Mouse (Mus musculus) thymus, adult 2 months (tissue): ENCODE results near the gene Cbfa2t3.

Experiments used
- CTCF ChIP-seq: fragments of 200-500 bp; IDR thresholded peaks from 2 replicates; pipeline ENCODE4 v1.5.1; 2012; ENCODE audit warnings: mild to moderate bottlenecking, control low read depth, low read length, moderate library complexity, borderline replicate concordance; ENCODE audit not compliant: control insufficient read depth, poor library complexity, insufficient read depth; ENCODE audit errors: extremely low read depth
- POLR2A ChIP-seq: fragments of 200-500 bp; IDR thresholded peaks from 2 replicates; pipeline ENCODE4 v1.6.1; 2012; ENCODE audit warnings: mild to moderate bottlenecking, low read length, control low read depth, moderate library complexity; ENCODE audit not compliant: control insufficient read depth, poor library complexity, insufficient read depth; ENCODE audit errors: extremely low read depth

- TF ChIP-seq POLR2A (0 out of 2 replicates have a peak, but pooled peaks have one; percentile 6), CTCF (no peak)
These were observed 32.1 kb downstream of the Cbfa2t3 start for GRCm38 (mm10) chr8:122666827-122667226.
